Mouse (Mus musculus) E14TG2a.4 (cell line): ENCODE measurements at regions not wholly inside any gene's neighbourhood (a gene's known extent, or its start where the extent isn't known, plus 50 kb on each side); places are given as distances from the start of the nearest gene placed in this dataset.

Experiments used
- H3K27me3 ChIP-seq: 2 replicates; pipeline ENCODE4 v1.6.1; 2014; ENCODE audit warnings: low read length, control low read depth; ENCODE audit not compliant: insufficient read depth
- H3K36me3 ChIP-seq: 2 replicates; pipeline ENCODE4 v1.6.1; 2014; ENCODE audit warnings: low read length, control low read depth; ENCODE audit not compliant: insufficient read depth
- H3K4me1 ChIP-seq: replicated peaks from 2 replicates; pipeline ENCODE4 v1.6.1; 2014; ENCODE audit warnings: low read depth, low read length, control low read depth
- H3K4me3 ChIP-seq: replicated peaks from 2 replicates; pipeline ENCODE4 v1.5.1; 2014; ENCODE audit warnings: mild to moderate bottlenecking, low read length
- H3K9me3 ChIP-seq: 2 replicates; pipeline ENCODE4 v1.6.1; 2014; ENCODE audit warnings: low read length, control low read depth
- CTCF ChIP-seq: conservative IDR thresholded peaks from 2 replicates; pipeline ENCODE4 v1.5.1; 2014; ENCODE audit warnings: low read length
- NANOG ChIP-seq: IDR thresholded peaks from 2 replicates; pipeline ENCODE4 v1.6.1; 2014; ENCODE audit warnings: borderline replicate concordance, low read length, mixed read lengths
- POU5F1 ChIP-seq: IDR thresholded peaks from 2 replicates; pipeline ENCODE4 v1.6.1; 2014; ENCODE audit warnings: low read length, borderline replicate concordance

DNA sequence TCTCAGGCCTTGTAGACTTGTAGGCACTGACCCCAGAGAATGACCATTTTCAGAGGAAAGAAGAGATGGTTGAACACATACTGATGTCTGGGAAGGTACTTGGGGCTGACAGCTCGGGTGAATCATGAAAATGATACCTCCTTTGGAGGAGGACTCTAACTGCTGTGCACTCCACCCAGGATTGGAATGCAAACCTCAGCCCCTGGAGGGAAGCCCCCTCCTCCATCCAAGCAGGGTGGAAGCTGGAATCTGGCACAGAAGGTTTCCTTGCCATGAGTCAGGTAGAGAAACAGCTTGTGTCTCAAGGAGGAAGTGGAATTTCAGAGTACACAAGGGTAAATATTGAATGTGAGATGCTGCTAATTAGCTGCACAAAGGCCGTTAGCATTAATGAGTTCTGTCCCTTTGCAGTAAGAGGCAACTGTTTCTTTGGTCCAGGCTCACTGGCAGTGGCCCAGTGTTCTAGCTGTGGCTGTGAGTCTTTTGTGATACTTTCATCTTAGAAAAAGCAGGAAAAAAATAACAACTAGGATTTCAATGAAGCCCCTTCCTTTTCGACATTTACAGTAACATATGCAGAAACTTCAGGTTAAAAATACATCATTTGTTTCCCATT is 129.4 kb upstream of the Ncam1 start:
- no peaks in the 10 kb centered on the region for H3K36me3 ChIP-seq
- TF ChIP-seq CTCF (no peak), POU5F1 (no peak), NANOG (no peak)

GRCm38 (mm10) chr9:49927281-49927680 is 128.6 kb upstream of the Ncam1 start:
- Histone ChIP-seq H3K9me3 (no peaks in the 10 kb centered on the region), H3K27me3 (no peaks in the 10 kb centered on the region), H3K4me3 (no peak overlapping the region), H3K36me3 (no peaks in the 10 kb centered on the region), H3K4me1 (peaks cover 57% of the 10 kb centered on the region)
- TF ChIP-seq CTCF (no peak), POU5F1 (no peak), NANOG (no peak)

More for the DNA sequence above, 129.4 kb upstream of the Ncam1 start:
- Histone ChIP-seq H3K4me1 (peaks cover 58% of the 10 kb centered on the region), H3K4me3 (no peak overlapping the region), H3K27me3 (no peaks in the 10 kb centered on the region), H3K9me3 (no peaks in the 10 kb centered on the region)

DNA sequence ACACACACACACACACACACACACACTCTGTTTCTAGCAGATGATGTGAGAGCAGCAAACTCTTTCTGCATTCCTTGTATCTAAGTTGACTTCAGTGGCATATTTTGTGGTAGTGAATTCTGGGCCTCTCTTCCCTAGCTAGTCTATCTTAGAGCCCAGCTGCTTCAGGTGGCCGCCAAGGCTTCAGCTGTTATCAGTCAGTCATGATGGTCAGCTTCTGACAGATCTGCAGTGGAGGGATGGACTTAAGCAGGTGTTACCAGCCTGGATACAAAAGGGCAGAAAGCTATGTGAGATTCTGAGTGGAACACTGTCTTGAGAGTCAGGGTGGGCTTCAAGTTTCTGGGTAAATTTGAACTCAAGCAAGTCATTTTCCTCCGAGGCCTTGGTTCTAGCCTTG is 127.1 kb upstream of the Ncam1 start:
- no peaks in the 10 kb centered on the region for H3K36me3 ChIP-seq
- TF ChIP-seq CTCF (no peak), POU5F1 (no peak), NANOG (no peak)
- H3K4me1 ChIP-seq: peaks cover 53% of the 10 kb centered on the region
- no peaks in the 10 kb centered on the region for H3K9me3 ChIP-seq
- H3K4me3 ChIP-seq: no peak overlapping the region
- H3K27me3 ChIP-seq: no peaks in the 10 kb centered on the region

GRCm38 (mm10) chr9:49923981-49924501 is 125.3 kb upstream of the Ncam1 start:
- Histone ChIP-seq H3K27me3 (no peaks in the 10 kb centered on the region), H3K36me3 (no peaks in the 10 kb centered on the region), H3K9me3 (peaks cover 4% of the 10 kb centered on the region; the same call in 1 of the 2 replicates), H3K4me1 (peaks cover 45% of the 10 kb centered on the region), H3K4me3 (no peak overlapping the region)
- TF ChIP-seq CTCF: no peak
- no peak for TF ChIP-seq NANOG
- no peak for TF ChIP-seq POU5F1

GRCm38 (mm10) chr9:49922770-49923169 is 124.0 kb upstream of the Ncam1 start:
- no peak for TF ChIP-seq CTCF
- TF ChIP-seq NANOG: no peak
- TF ChIP-seq POU5F1: no peak

DNA sequence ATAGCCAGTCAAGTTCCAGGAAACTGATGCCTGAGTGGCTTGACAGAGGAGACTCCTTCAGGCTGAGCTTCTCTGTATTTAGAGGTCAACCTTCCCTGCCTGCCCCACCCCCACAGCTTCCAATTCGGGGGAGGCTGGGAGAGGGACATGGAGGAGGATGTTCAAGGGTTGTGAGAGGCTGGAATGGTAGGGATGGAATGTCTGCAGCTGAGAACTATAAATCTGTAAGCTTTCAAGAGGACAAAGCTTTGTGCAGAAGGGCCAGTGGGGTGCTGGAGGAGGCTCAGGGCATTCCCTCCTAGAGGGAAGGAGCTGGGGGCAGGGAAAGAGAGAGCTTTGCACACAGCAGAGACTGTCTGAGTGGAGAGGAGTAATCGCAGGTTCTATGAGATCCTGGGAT is 123.4 kb upstream of the Ncam1 start:
- no peaks in the 10 kb centered on the region for H3K36me3 ChIP-seq
- peaks cover 5% of the 10 kb centered on the region; the same call in 1 of the 2 replicates for H3K9me3 ChIP-seq
- H3K4me1 ChIP-seq: peaks cover 27% of the 10 kb centered on the region
- H3K4me3 ChIP-seq: no peak overlapping the region
- H3K27me3 ChIP-seq: no peaks in the 10 kb centered on the region
- no peak for TF ChIP-seq POU5F1
- TF ChIP-seq CTCF: no peak
- no peak for TF ChIP-seq NANOG

More at GRCm38 (mm10) chr9:49922770-49923169, 124.0 kb upstream of the Ncam1 start:
- H3K36me3 ChIP-seq: no peaks in the 10 kb centered on the region
- H3K9me3 ChIP-seq: peaks cover 5% of the 10 kb centered on the region; the same call in 1 of the 2 replicates
- no peaks in the 10 kb centered on the region for H3K27me3 ChIP-seq
- no peak overlapping the region for H3K4me3 ChIP-seq
- H3K4me1 ChIP-seq: peaks cover 33% of the 10 kb centered on the region

- peaks cover 5% of the 10 kb centered on the region; the same call in 1 of the 2 replicates for H3K9me3 ChIP-seq
- TF ChIP-seq CTCF: no peak
- no peak for TF ChIP-seq NANOG
- TF ChIP-seq POU5F1: no peak
- H3K36me3 ChIP-seq: no peaks in the 10 kb centered on the region
- no peaks in the 10 kb centered on the region for H3K27me3 ChIP-seq
- peaks cover 27% of the 10 kb centered on the region for H3K4me1 ChIP-seq
- no peak overlapping the region for H3K4me3 ChIP-seq
Measured at GRCm38 (mm10) chr9:49921306-49921705, 122.6 kb upstream of the Ncam1 start.

DNA sequence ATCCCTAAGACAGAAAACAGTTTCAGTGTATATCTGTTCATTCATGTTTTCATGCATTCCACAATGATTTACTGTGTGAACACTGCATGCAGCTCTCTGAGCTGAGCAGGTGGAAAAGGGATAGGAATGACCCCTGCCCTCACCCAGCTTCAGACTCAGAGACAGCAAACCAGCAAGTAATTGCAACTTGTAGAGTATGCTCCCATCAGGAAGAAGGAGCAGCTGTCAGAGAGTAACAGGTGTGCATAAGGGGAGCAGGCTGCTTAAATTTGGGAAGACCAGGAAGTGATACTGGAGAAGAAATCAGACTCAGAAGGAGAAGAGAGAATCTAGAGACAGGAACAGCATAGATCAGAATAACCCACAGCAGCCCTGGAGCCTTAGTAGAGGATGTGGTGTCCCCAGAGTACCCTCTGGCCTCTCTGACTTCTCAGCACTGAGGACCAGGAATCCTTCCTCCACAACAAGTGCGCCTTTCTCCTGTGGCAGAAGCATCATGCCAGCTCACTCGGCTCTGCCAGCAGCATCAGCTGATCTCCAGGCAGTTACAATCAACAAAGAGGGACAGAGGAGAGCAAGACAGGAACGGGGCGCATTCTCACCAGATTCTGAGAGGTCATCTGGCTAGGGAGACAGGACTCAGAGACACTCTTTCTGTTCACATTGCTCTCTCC is 116.5 kb upstream of the Ncam1 start:
- Histone ChIP-seq H3K9me3 (peaks cover 14% of the 10 kb centered on the region), H3K36me3 (no peaks in the 10 kb centered on the region), H3K4me3 (no peak overlapping the region), H3K27me3 (no peaks in the 10 kb centered on the region), H3K4me1 (peaks cover 6% of the 10 kb centered on the region)
- TF ChIP-seq NANOG: no peak
- TF ChIP-seq POU5F1: no peak
- TF ChIP-seq CTCF: no peak

DNA sequence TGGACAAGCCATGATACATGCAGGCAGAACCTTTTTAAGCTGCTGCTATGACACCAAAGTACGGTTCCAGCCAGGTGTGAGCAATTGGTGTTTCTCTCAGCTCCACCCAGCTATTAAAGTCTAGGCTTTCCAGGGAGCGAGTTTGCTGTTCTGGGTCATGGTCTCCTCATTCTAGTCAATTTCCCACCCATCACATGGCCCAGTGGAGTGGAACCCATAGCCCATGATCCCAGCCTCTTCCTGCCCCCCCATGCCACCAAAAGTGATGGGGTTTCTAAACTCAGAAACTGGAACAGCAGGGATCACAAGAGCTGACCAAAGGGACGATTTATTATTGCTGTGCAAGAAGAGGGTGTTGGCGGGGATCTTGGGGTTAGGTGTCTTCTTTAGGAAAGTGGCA is 115.0 kb upstream of the Ncam1 start:
- no peaks in the 10 kb centered on the region for H3K27me3 ChIP-seq
- no peak for TF ChIP-seq NANOG
- TF ChIP-seq POU5F1: no peak
- TF ChIP-seq CTCF: no peak
- peaks cover 6% of the 10 kb centered on the region for H3K4me1 ChIP-seq
- peaks cover 10% of the 10 kb centered on the region for H3K9me3 ChIP-seq
- no peaks in the 10 kb centered on the region for H3K36me3 ChIP-seq
- H3K4me3 ChIP-seq: no peak overlapping the region
